Mouse (Mus musculus): ENCODE results near the gene Kif5a.

- no peak for TF ChIP-seq POLR2A (IDR thresholded peaks at IDR 0.05; ENCODE audit: borderline replicate concordance, insufficient read depth, low read length)
- no peak for TF ChIP-seq CTCF (IDR thresholded peaks at IDR 0.05; ENCODE audit: borderline replicate concordance, insufficient read depth, low read depth, low read length)
These were observed 75.1 kb downstream of the Kif5a start for GRCm38 (mm10) chr10:127188079-127188453.

Data from cerebellum, adult 2 months (tissue).